Mouse (Mus musculus): Measurements from ENCODE around the gene Arrdc2. TPM values are rescaled to one million over a fixed set of nuclear protein-coding genes. Genes with fewer than 3 reads are reported as not detected.

Gene Arrdc2
- 10 to 100 TPM in 1 of 2 experiments, 1 to 10 TPM in 1; 1.1 to 13.3 TPM for polyA plus RNA-seq (2012; fragmentation: generic; extraction: Trizol)

DNA sequence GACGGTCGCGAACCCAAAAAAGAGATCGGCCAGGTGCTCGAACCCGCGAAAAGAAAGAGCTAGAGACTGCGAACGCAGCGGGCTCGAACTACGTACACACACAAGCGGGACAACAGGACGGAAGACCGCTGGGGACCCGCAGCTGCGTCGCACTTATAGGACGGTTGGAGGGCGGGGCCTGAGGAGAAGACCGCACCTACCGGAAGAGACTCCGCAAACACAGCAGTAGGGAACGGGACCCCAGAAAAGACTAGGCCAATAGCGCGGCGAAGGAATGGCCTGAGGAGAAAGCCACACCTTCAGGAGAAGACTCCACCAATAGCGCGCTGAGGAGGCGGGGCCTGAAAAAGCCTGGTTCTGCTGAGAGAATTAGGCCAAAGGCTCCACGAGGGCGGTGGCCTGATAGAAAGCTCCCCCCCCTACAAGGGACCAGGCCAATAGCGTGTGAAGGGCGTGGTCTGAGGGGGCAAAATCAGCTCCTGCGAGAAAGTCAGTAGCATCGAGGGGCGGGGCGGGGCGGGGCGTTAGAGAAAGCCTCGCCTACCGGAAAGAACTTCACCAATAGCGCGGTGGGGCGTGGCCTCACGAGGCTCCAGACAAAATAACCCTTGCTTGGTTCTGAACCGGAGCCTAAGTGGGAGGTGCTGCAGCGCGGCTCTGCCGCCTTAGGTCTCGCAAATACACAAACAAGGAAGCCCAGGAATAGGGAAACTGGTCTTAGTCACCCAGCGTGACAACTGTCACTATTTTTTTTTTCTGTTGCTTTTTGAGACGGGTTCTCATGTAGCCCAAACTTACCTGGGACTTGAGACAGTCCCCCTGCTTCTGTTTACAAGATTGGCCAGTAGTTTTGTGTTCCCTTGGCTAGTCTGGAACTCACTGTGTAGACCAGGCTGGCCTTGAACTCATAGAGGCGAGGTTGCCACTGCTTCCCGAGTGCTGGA is at the start of gene Arrdc2:
Gene Arrdc2 (minus strand): TSS at position 313 of the 944 bp plus-strand sequence.

GRCm38 (mm10) chr8:70873364-70873985 is 34.0 kb upstream of the Arrdc2 start, which contains the start of gene Ccdc124:
Gene Ccdc124 (minus strand): TSS chr8:70873935.

DNA sequence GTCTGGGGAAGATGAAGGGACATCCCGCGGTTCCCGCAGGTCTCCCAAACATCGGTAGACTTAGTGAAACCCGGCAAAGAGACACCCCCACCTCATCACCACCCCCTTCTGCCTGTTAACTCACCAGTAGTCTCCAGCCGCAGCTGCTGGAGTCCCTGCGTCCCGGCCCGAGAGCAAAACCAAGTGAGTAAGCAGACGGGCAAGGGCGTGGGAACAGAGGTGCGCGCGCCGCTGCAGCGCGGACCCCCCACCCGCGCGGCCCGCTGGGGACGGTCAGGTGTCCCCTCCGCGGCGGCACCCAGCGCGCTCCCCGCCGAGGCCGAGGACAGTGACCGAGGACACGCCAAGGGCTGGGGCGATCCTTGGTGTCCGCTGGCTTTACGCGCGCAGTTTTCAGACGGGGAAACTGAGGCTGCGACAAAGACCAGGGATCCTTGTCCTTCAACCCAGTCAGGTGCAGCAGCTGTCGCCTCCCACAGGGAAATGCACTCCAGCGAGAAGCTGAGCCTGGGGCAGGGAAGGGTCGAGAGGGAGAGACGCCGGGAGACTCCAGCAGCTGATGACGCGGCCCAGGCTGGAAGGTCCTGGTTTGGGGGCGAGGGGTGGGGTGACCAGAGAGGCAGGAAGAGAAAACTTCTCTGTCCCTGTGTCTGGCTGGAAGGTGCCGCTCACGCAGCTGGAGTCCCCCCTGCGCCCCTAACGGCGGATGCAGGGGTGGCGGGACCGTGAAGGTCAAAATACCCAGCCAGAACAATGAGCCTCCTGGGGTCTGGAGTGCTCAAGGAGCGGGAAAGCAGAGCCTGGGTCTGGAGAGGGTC is 23.5 kb upstream of the Arrdc2 start, which contains the start of gene Kcnn1:
Gene Kcnn1 (minus strand): TSS at position 435 of the 818 bp plus-strand sequence.

GRCm38 (mm10) chr8:70808239-70808638 is 31.3 kb downstream of the Arrdc2 start, which contains the start of gene Il12rb1:
Gene Il12rb1 (plus strand): TSS chr8:70808449.

GRCm38 (mm10) chr8:70804481-70805206 is 34.9 kb downstream of the Arrdc2 start, which contains the start of gene Mast3:
Gene Mast3 (minus strand): TSS chr8:70805054.

Other genes with a start within 250 kb of the Arrdc2 start
- gene Isyna1, start 245.3 kb downstream of the Arrdc2 start, polyA plus RNA-seq (2012; fragmentation: generic; extraction: Trizol) = 1 to 10 TPM in 1 of 2 experiments, under 1 TPM in 1; 0.20 to 2.1 TPM
- gene Ssbp4, start 230.8 kb downstream of the Arrdc2 start, polyA plus RNA-seq (2012; fragmentation: generic; extraction: Trizol) = 100 to 1,000 TPM; 218 to 229 TPM
- not detected for gene Lrrc25, start 223.6 kb downstream of the Arrdc2 start, polyA plus RNA-seq (2012; fragmentation: generic; extraction: Trizol)
- under 1 TPM; 0.27 to 0.47 TPM for gene Gdf15, start 207.3 kb downstream of the Arrdc2 start, polyA plus RNA-seq (2012; fragmentation: generic; extraction: Trizol)
- gene Pgpep1, start 179.3 kb downstream of the Arrdc2 start, polyA plus RNA-seq (2012; fragmentation: generic; extraction: Trizol) = 10 to 100 TPM; 20.7 to 45.2 TPM
- 100 to 1,000 TPM; 194 to 446 TPM for gene Lsm4, start 166.5 kb downstream of the Arrdc2 start, polyA plus RNA-seq (2012; fragmentation: generic; extraction: Trizol)
- 100 to 1,000 TPM in 1 of 2 experiments, 10 to 100 TPM in 1; 87.4 to 175 TPM for gene Jund, start 140.8 kb downstream of the Arrdc2 start, polyA plus RNA-seq (2012; fragmentation: generic; extraction: Trizol)
- gene Iqcn, start 136.3 kb downstream of the Arrdc2 start, polyA plus RNA-seq (2012; fragmentation: generic; extraction: Trizol) = under 1 TPM; under 0.01 to 0.04 TPM
- under 1 TPM; 0.04 to 0.15 TPM for gene Gm3336, start 121.2 kb downstream of the Arrdc2 start, polyA plus RNA-seq (2012; fragmentation: generic; extraction: Trizol)
- under 1 TPM; 0.01 to 0.04 TPM for gene Pde4c, start 116.0 kb downstream of the Arrdc2 start, polyA plus RNA-seq (2012; fragmentation: generic; extraction: Trizol)
- gene Rab3a, start 85.0 kb downstream of the Arrdc2 start, polyA plus RNA-seq (2012; fragmentation: generic; extraction: Trizol) = 10 to 100 TPM in 1 of 2 experiments, 1 to 10 TPM in 1; 7.4 to 25.3 TPM
- gene Mpv17l2, start 78.8 kb downstream of the Arrdc2 start, polyA plus RNA-seq (2012; fragmentation: generic; extraction: Trizol) = 100 to 1,000 TPM in 1 of 2 experiments, 10 to 100 TPM in 1; 80.0 to 154 TPM
- 100 to 1,000 TPM in 1 of 2 experiments, 10 to 100 TPM in 1; 43.0 to 149 TPM for gene Pik3r2, start 63.0 kb downstream of the Arrdc2 start, polyA plus RNA-seq (2012; fragmentation: generic; extraction: Trizol)
- gene Mast3, start 34.7 kb downstream of the Arrdc2 start, polyA plus RNA-seq (2012; fragmentation: generic; extraction: Trizol) = 10 to 100 TPM in 1 of 2 experiments, 1 to 10 TPM in 1; 10.0 to 26.6 TPM
- under 1 TPM; 0.30 to 0.48 TPM for gene Il12rb1, start 31.3 kb downstream of the Arrdc2 start, polyA plus RNA-seq (2012; fragmentation: generic; extraction: Trizol)
- 1 to 10 TPM; 1.0 to 8.4 TPM for gene Kcnn1, start 23.5 kb upstream of the Arrdc2 start, polyA plus RNA-seq (2012; fragmentation: generic; extraction: Trizol)
- gene Ccdc124, start 34.2 kb upstream of the Arrdc2 start, polyA plus RNA-seq (2012; fragmentation: generic; extraction: Trizol) = 100 to 1,000 TPM in 1 of 2 experiments, 10 to 100 TPM in 1; 80.3 to 212 TPM
- gene Slc5a5, start 53.0 kb upstream of the Arrdc2 start, polyA plus RNA-seq (2012; fragmentation: generic; extraction: Trizol) = under 1 TPM; 0.06 to 0.31 TPM
- gene Rpl18a, start 57.7 kb upstream of the Arrdc2 start, polyA plus RNA-seq (2012; fragmentation: generic; extraction: Trizol) = over 10,000 TPM in 1 of 2 experiments, 1,000 to 10,000 TPM in 1; 6,240 to 13,562 TPM
- 10 to 100 TPM; 34.0 to 47.7 TPM for gene Map1s, start 66.2 kb upstream of the Arrdc2 start, polyA plus RNA-seq (2012; fragmentation: generic; extraction: Trizol)

All from C3H10T1/2 (cell line).